Mouse (Mus musculus): ENCODE results near the gene Otop2. TPM values are rescaled to one million over a fixed set of nuclear protein-coding genes. Genes with fewer than 3 reads are reported as not detected.

Otop2 gene
- polyA plus RNA-seq, 1 experiment from 2014 or later = not detected

Other genes with a start within 250 kb of the Otop2 start
- gene Cd300e, start 245.0 kb upstream of the Otop2 start, polyA plus RNA-seq (2014; fragmentation: Nextera tagmentation; extraction: Ambion mirVana) = 0.33 and 0.56 TPM in 2 replicates
- 6.3 and 7.9 TPM in 2 replicates for gene Rab37, start 215.7 kb upstream of the Otop2 start, polyA plus RNA-seq (2014; fragmentation: Nextera tagmentation; extraction: Ambion mirVana)
- 0.63 and 0.86 TPM in 2 replicates for gene Cd300lf, start 173.2 kb upstream of the Otop2 start, polyA plus RNA-seq (2014; fragmentation: Nextera tagmentation; extraction: Ambion mirVana)
- gene Slc9a3r1, start 143.8 kb upstream of the Otop2 start, polyA plus RNA-seq (2014; fragmentation: Nextera tagmentation; extraction: Ambion mirVana) = 117 and 121 TPM in 2 replicates
- 10.8 and 13.1 TPM in 2 replicates for gene Tmem104, start 119.7 kb upstream of the Otop2 start, polyA plus RNA-seq (2014; fragmentation: Nextera tagmentation; extraction: Ambion mirVana)
- 17.0 and 20.1 TPM in 2 replicates for gene Nat9, start 119.3 kb upstream of the Otop2 start, polyA plus RNA-seq (2014; fragmentation: Nextera tagmentation; extraction: Ambion mirVana)
- 0.75 and 0.89 TPM in 2 replicates for gene Grin2c, start 39.9 kb upstream of the Otop2 start, polyA plus RNA-seq (2014; fragmentation: Nextera tagmentation; extraction: Ambion mirVana)
- 25.0 and 25.7 TPM in 2 replicates for gene Fdxr, start 30.1 kb upstream of the Otop2 start, polyA plus RNA-seq (2014; fragmentation: Nextera tagmentation; extraction: Ambion mirVana)
- 3.2 and 3.4 TPM in 2 replicates for gene Fads6, start 9.5 kb upstream of the Otop2 start, polyA plus RNA-seq (2014; fragmentation: Nextera tagmentation; extraction: Ambion mirVana)
- 0.52 and 0.64 TPM in 2 replicates for gene Ush1g, start 14.9 kb downstream of the Otop2 start, polyA plus RNA-seq (2014; fragmentation: Nextera tagmentation; extraction: Ambion mirVana)
- not detected in 2 replicates for gene Otop3, start 27.6 kb downstream of the Otop2 start, polyA plus RNA-seq (2014; fragmentation: Nextera tagmentation; extraction: Ambion mirVana)
- 2.2 and 3.4 TPM in 2 replicates for gene Hid1, start 60.6 kb downstream of the Otop2 start, polyA plus RNA-seq (2014; fragmentation: Nextera tagmentation; extraction: Ambion mirVana)
- 6.2 and 6.9 TPM in 2 replicates for gene Cdr2l, start 74.8 kb downstream of the Otop2 start, polyA plus RNA-seq (2014; fragmentation: Nextera tagmentation; extraction: Ambion mirVana)
- 165 TPM in 2 replicates for gene Mrpl58, start 96.6 kb downstream of the Otop2 start, polyA plus RNA-seq (2014; fragmentation: Nextera tagmentation; extraction: Ambion mirVana)
- 835 and 884 TPM in 2 replicates for gene Atp5h, start 112.8 kb downstream of the Otop2 start, polyA plus RNA-seq (2014; fragmentation: Nextera tagmentation; extraction: Ambion mirVana)
- gene Kctd2, start 113.0 kb downstream of the Otop2 start, polyA plus RNA-seq (2014; fragmentation: Nextera tagmentation; extraction: Ambion mirVana) = 8.4 and 8.9 TPM in 2 replicates
- 0.18 and 0.27 TPM in 2 replicates for gene Trim80, start 133.4 kb downstream of the Otop2 start, polyA plus RNA-seq (2014; fragmentation: Nextera tagmentation; extraction: Ambion mirVana)
- gene Slc16a5, start 155.3 kb downstream of the Otop2 start, polyA plus RNA-seq (2014; fragmentation: Nextera tagmentation; extraction: Ambion mirVana) = not detected in 2 replicates
- 5.7 and 6.0 TPM in 2 replicates for gene Armc7, start 168.5 kb downstream of the Otop2 start, polyA plus RNA-seq (2014; fragmentation: Nextera tagmentation; extraction: Ambion mirVana)
- gene Nt5c, start 184.7 kb downstream of the Otop2 start, polyA plus RNA-seq (2014; fragmentation: Nextera tagmentation; extraction: Ambion mirVana) = 96.8 and 105 TPM in 2 replicates
- 435 and 437 TPM in 2 replicates for gene Jpt1, start 207.2 kb downstream of the Otop2 start, polyA plus RNA-seq (2014; fragmentation: Nextera tagmentation; extraction: Ambion mirVana)
- gene Sumo2, start 229.1 kb downstream of the Otop2 start, polyA plus RNA-seq (2014; fragmentation: Nextera tagmentation; extraction: Ambion mirVana) = 874 and 889 TPM in 2 replicates